Mouse (Mus musculus): Measurements from ENCODE around the gene Cd52.

The Cd52 gene

DNA sequence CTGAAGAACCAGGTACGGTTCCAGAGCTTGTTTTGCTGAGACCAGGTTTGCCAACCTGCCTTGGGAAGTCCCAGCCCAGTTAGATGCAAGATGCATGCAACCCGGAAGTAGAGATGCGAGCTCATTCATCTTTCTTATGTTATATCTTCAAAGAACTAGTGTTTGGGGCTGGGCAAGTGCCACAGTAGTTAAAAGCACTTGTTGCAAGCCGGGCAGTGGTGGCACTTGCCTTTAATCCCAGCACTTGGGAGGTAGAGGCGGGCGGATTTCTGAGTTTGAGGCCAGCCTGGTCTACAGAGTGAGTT, 3.7 kb downstream of the Cd52 start:
- no peak for DNase-seq (ENCODE audit: low spot score)

DNA sequence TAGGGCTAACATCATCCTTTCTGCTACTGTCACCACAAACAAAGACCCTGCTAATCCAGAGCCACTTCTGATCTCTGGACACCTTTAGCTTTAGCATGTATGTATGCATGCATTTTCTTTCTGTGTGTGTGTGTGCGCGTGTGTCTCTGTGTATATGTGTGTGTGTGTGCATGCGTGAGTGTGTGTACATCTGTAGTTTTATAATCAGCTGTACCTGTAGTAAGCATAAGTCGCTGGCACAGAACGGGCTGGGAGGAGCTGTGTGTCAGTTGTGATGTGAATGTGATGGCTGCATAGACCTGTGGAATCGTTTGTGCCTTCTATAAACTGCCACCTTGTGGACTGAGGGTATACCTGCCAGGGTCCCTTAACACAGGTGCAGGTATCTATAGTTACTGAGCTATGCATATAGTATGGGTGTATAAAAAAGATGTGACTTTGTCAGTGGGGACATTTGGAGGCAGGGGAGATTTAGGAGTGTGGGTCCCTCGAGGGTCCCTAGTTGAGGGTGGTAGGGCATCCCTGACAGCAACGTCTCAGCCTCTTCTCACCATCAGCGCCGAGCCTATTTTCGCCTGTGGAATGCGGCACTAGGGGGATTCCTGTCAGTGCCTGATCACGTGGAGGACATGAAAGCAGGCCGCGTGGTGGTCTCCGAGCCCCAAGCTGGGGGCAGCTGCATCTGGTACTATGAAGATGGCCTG, 4.2 kb downstream of the Cd52 start:
- no peak for DNase-seq (ENCODE audit: low spot score)

DNA sequence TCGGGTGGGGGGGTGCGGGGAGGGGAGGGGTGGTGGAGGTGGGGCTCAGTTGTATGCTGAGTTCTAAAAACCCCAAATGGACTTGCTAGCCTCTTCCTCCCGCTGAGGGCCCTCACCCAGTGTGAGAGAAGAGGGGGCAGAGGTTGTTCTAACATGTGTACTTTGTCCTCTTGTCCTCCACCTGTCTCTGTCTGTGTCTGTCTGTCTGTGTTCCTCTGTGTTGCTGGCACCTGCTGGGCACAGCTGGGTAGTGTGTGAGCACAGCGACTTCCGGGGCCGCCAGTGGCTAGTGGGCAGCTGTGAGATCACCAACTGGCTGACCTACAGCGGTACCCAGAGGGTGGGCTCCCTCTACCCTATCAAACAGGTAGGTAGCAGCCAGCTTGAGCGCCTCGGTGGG, 5.9 kb downstream of the Cd52 start:
- no peak for DNase-seq (ENCODE audit: low spot score)

DNA sequence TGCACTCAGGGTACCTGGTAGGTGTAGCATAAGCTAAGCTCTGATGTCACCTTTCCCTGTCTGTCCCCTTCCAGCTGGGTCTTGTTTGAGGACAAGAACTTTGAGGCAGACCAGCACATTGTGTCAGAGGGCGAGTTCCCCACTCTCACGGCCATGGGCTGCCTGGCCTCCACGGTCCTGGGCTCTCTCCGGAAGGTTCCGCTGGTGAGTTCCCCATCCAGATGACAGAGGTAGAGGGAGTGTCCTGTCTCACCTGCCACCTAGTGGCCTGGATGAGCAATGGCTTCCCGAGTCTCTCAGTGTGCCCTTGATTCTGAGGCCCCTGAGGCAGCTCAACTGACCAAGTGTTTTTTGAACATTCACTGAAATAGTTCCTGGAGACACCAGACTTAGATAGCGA, 7.5 kb downstream of the Cd52 start:
- no peak for DNase-seq (ENCODE audit: low spot score)

DNA sequence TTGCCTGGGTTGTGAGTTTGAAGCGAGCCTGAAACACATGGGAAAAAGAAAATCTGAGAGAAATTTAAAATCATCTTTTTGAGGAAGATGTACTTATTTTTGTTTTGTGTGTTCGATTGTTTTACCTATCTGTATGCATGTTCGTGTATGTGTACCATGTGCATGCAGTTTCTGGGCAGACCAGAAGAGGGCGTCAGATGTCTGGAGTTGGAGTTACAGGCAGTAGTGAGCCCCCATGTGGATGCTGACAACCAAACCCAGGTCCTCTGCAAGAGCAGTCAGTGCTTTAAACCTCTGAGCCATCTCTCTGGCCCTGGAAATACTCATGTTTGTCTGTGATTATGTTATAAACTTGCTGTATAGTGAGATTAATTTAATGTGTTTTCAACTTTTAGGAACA, 9.9 kb downstream of the Cd52 start:
- DNase-seq (ENCODE audit: low spot score): no peak

DNA sequence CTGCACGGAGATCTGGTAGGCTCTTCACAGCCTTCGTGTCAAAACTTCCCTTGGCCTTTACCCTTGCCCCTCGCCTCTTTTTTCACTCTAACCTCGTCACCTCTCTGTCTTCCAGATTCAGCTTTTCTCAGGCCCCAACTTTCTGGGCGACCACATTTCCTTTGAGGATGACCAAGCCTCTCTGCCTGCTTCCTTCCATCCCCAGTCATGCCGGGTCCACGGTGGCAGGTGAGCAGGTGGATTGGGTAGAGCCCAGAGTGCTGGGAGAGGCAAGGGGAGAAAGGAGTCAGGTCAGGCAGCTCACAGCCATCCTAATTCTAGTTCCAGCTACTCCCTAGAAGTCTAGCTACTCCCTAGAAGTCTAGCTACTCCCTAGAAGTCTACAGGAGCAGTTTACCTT, 12.4 kb downstream of the Cd52 start:
- DNase-seq (ENCODE audit: low spot score): no peak

DNA sequence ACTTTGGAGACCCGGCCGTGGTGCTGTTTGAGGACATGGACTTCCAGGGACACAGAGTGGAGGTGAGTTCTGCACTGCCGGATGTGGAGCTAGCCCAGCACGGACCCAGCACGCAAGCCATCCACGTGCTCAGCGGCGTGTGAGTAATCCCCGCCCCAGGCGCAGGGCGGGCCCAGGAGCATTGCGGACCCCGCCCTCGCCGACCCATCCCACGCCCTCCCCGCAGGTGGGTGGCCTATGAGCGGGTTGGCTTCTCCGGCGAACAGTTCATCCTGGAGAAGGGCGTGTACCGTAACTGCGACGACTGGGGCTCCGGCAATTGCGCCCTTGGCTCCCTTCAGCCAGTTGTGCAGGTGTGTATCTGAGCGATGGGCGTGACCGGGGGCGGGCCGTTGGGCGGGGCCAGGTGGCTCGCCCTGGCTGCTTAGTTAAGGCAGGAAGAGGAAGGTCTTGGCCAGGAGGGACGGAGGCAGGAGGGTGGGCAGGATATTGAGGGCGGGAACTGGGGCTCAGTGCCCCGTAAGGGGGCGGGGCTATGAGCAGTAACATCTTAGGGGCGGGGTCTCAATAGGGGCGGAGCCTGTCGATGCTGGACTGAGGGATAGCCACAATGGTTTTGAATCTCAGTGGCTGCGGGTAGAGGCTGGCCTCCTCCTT, 13.0 kb downstream of the Cd52 start:
- no peak for DNase-seq (ENCODE audit: low spot score)

DNA sequence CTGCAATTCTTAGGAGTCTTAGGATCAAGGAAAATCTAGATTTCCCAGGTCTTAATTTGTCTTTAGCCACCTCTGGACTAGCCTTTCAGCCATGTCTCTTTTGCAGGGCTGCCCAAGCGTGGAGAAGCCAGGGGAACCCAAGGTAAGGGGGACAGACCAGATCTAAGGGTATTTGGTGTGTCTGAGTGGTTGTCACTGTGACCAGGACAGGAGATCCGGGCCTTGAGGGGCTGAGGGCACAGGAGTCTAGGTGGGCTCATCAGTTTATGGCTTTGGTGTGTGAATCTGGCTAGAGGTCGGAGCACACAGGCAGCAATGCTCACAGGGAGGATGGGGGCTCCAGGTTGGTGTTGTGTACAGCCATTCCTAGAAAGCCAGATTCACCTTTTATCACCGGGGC, 14.2 kb downstream of the Cd52 start:
- no peak for DNase-seq (ENCODE audit: low spot score)

DNA sequence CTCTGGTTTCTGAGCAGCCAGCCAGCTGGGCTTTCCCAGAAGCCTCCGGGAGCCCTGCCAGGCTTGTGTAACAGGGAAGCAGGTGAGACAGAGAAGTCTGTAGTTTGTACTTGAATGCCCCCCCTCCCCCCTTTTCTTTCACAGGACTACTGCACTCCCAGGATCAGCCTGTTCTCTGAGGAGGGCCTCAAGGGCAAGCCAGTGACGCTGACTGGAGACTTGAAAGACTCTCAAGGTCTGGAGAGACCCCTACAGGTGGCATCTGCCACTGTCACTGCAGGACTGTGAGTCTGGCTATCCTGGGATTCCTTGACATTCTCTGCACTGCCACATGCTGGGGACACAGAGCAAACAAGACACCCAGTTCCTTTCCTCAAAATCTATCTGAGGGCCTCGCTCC, 16.2 kb downstream of the Cd52 start:
- no peak for DNase-seq (ENCODE audit: low spot score)

DNA sequence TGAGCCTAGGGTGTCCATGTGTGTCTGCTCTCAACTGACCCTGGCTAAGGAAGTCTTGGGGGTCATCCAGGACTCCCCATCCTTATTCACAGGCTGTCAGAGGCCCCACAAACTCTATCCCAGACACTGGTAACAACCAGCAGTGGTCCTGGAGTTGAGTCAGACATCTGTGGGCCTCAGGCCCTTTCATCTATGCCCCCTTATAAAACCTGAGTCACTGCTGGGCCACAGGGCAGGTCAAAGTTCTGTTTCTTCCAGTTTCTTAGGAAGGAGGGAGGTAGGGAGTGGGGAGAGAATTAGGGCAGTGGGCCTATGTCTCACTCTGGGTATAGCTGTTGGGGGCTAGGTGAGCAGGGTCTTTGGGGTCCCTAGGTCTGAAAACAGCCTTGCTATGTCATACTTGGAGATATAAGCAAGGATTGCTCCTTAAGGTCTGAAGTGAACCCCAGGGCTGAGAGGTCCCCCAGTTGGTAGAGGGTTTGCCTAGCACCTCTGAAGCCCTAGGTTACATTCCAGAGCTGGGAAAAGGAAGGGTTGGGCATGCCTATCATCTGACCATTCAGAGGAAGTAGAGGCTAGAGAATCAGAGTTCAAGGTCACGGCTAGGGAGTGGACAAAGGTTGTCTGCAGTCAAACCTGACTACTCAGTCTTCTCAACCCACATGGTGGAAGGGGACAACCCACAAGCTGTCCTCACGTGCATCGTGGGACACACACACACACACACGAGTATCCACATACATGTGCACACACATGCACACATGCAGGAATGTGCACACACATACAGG, 25.9 kb downstream of the Cd52 start:
- DNase-seq (ENCODE audit: low spot score): no peak

DNA sequence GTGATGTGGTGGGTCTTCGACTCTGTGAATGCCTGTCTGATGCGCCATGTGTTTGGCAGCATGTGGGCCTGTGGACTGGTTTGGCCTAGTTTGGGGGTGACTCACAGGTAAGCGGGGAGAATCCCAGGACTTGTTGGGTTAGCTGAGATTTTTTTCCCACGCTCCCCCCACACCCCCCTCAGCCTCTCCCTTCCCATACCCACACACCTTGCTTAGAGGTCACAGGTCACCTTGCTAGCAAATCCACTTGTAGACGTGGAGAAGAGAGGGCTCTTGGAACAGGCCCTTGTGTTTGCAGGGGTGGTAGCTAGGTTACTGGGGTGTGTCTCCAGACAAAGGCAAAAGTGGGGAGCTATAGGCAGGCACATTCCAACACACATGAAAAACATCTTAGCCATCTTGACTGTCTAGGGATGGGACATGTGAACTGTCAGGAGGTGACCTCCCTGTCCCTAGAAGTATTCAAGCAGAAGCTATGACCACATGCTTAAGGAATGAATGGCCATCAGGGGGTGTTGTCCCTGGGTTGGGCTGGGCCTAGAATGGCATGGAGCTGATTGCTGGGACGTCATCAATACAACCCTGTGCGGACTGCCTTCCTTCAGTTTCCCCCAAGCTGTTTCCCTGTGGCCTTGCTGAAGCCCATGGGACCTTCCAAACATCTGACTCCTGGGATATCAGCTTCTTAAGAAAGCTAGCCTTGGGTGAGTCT, 26.9 kb downstream of the Cd52 start:
- no peak for DNase-seq (ENCODE audit: low spot score)

DNA sequence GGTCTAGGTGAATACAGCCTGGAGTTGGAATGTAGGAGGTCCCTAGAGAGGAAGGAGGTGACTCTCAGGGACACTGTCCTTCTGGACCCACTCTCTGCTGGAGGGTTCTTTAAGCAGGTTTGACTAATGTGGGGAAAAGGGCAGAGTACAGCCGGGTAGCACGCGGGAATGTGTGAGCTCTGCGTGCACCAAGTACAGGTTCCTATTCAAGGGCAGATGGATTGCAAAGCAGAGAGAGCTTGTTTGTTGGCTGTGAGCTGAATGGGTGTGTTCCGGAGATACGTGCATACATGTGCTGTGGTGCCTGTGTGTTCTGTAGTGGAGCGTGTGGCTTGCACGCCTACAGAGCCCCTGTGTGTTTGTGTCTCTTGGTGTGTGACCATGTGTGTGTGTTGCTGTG, 27.5 kb downstream of the Cd52 start:
- DNase-seq (ENCODE audit: low spot score): no peak

DNA sequence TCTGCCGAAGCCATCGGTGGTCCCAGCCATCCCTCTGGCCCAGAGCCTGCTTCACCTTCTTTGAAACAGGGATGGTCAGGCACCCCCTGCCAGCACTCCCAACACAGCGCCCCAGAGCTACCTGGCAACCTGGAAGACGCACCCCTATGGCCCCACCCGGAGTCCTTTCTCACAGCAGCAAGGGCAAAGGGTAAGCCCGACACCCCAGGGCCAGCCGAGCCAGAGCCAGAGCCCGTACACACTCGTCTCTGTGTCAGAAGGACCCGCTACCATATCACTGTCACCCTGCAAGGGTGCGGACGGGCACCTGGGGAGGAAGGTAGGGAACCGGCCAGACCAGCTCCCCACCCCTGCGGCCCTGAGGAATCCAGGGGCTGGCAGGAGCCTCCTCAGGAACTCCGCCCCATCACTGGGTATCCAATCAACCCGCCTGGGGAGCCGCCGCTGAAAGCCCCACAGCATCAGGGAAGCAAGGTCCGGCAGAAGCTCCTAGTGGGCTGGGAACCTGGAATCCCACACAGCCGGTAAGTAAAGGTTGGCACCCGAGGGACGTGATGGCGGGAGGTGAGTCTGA, 29.4 kb downstream of the Cd52 start:
- no peak for DNase-seq (ENCODE audit: low spot score)

DNA sequence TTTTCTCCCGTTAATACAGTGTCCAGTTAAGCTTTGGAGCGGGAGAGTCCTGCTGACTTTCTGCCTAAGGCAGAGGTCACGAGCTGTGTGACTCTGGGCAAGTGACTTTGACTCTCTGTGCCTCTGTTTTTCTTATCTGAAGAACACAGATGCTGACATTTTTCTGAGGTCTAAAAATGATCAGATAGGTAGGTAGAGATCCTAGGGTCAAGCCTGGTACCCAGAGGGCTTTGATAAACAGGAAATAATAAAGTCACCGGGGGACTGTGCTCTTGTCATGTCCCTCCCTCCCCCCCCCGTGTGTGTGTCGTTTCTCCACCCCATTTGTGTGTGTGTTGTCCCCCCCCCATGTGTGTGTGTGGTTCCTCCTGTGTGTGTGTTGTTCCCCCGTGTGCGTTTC, 32.3 kb downstream of the Cd52 start:
- DNase-seq (ENCODE audit: low spot score): no peak

DNA sequence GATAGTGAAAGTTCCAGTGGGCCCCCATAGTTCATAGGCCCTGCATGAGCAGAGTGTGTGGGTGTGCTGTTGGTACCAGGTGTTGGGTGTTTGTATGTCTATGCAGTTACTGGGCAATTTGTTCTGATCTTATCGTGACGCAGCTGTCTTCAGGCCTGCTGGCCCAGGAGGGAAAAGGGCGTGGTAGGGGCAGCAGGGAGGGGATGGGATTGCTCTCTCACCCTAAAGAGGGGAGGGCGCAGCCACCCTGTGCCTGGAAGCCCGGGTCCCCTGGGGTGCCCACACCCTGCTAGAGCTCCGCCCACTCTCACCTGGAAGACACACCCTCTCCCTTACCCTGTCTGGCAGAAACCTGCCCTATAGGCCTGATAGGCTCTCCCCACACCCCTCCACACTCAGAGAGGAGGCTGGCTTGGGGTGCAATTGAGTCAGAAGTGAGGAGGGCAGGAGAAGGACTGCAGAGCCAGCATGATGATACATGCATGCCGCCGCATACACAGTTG, 32.9 kb downstream of the Cd52 start:
- no peak for DNase-seq (ENCODE audit: low spot score)

DNA sequence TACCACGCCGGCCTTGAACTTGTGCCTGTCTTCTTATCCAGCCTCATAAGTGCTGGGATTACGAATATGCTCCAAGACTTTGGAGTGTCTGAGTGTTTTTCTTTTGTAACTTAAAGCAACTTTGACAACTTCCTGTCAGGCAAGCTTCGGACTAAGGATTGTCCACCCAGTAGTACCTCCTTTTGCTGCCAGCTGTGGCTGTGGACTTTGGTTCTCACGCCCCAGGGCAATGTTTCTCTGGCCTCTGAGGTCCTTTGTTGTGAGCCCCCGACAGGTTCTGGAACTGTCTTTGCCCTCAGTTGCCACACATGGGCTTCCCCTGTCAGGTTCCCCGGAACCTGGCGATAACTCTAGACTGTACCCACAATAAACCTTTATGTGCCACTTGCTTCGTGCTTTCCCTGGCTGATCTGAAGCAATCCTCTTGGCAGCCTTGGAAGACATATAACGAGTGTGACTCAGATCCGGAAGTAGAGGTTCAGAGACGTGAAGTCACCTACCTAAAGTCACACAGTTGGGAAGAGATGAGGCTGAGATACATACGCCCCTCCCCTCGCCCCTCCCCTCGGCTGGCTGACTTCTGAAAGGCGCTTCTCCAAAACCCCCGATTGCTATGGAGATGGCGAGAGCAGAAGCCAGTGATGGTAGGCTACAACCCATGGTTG, 33.6 kb downstream of the Cd52 start:
- no peak for DNase-seq (ENCODE audit: low spot score)

DNA sequence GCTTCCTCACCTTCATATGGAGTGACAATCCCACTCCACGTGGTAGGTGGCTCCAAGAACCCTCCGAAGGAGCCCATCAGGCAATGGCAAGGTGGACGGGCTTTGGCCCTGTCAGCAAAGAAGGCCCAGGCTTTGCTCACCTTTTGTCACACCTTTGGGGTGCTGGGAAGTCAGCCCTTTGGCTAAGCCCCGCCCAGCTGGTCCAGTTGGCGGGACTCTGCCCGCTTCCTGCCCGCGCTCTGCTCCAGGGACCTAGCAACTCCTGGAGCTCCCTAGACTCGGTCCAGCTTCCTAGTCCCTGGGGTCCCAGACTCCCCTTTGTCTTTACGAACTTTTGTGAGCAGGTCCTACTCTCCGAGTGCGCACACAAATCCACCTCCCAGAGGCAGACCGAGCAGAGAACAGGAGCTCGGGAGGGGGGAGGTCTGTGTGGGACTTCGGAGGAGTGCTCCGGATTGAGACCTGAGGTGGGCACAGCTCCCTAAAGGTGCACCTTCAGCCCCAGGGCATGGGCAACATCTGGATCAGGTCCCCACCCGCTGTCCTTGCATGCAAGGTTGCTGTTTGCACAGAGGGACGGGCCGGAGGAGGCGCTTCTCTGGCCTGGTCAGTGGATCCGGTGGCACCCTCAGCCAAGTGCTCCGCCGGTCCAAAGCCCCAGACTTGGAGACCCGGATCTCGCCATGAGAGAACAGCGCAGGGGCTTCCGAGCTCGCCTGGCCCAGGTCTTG, 34.6 kb downstream of the Cd52 start, which contains the start of gene Crybg2:
Gene Crybg2 (plus strand): TSS at position 681 of the 731 bp plus-strand sequence.
- DNase-seq (ENCODE audit: low spot score): no peak

DNA sequence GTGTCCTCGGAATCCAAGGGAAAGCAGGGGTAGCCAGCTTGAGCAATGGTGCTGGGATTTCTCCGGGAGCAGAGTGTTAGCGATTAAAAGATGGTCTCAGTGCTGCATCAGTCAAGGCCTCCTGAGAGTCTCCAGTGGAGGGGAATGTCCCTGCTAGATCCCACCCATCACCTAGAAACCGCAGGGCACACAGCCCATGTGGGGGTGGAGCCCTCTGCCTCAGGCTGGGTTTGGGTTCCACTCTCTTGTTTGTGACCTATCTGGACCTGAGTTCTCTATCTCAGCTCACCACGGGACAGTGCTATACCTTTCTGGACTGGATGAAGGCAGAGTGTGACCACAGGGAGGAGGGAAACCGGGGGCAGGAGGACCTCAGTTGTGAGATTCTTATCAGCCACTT, 36.0 kb downstream of the Cd52 start:
- DNase-seq (ENCODE audit: low spot score): no peak

DNA sequence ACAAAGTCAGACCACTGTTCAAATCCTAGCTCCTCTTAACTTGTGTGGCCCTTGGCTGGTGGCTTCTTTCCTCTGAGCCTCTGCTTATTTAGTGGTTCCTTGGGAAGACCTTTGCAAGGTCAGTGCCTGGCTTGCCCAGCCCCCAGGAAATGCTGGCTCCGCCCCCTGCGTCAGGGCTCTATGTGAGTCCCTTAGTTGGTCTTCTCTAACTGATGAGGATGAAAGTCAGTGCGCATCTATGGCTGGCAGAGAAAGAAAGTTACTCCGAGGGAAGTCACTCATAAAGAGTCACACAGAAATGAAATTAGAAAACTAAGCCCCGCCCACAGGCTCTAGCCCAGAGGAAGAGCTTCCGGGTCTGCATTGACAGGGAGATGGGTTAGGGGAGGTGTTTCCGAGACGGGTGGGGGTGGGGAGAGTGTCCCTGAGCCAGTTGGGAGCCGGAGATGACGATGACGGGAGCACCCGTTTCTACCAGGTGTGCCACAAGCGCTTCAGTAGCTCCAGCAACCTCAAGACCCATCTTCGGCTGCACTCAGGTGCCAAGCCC, 36.6 kb downstream of the Cd52 start:
- no peak for DNase-seq (ENCODE audit: low spot score)

DNA sequence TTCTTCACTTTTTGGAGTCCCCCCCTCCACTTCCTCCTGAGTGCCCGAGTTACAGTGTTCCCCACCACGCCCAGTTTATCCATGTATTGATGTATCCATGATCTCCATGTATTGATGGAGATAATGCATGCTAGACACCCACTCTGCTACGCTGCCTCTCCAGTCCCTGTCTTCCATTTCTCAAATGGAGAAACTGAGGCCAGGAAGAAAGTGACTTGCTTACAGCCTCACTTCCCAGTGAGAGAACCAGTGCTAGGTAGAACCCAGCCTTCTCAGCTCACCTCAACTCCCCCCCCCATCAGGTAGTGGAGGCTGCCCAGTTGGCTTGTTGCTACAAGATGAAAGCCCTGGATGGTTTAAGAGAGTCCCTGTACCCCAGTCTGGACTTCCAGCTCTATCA, 41.3 kb downstream of the Cd52 start, which contains the start of gene Zfp683:
Gene Zfp683 (plus strand): TSS at position 301 of the 400 bp plus-strand sequence.
- DNase-seq (ENCODE audit: low spot score): no peak

DNA sequence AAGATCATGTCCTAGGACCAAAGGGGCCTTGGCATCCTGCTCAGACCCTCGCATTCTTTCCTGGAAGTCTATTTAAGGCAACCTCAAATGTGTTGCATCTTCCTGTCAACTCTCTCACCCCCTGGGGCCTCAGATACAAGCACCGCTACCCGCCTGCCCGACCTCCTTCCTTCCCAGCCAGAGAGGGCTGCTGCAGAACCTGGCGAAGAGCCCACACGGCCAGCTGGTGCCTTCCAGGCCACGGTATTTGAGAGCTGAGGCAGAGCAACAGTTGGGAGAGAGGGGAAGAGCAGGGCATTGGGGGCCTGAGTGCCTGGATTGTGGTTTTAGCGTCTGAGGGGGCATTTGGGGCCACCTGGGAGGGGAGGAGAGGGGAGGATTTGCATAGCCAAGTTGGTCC, 42.3 kb downstream of the Cd52 start:
- DNase-seq (ENCODE audit: low spot score): no peak
